Mouse (Mus musculus) cerebellum, adult 2 months (tissue): ENCODE data around the gene Meis2. TPM values are rescaled to one million over a fixed set of nuclear protein-coding genes. Genes with fewer than 3 reads are reported as not detected.

Experiments
- DNase-seq, 2 experiments: peaks; one replicate each; pipeline ENCODE4 v3.0.0; 2021
- H3K27ac ChIP-seq: fragments of 200-500 bp; 2 replicates; pipeline ENCODE4 v1.5.1; 2012; ENCODE audit warnings: low read length, control low read depth, inconsistent platforms; ENCODE audit not compliant: insufficient read depth
- H3K27me3 ChIP-seq: fragments of 200-500 bp; 2 replicates; pipeline ENCODE4 v1.6.1; 2012; ENCODE audit warnings: inconsistent platforms, mild to moderate bottlenecking, low read length, moderate library complexity; ENCODE audit not compliant: control insufficient read depth, insufficient read depth
- H3K4me1 ChIP-seq: fragments of 200-500 bp; 2 replicates; pipeline ENCODE4 v1.6.1; 2011; ENCODE audit warnings: low read length; ENCODE audit not compliant: control insufficient read depth, insufficient read depth
- H3K4me3 ChIP-seq: fragments of 200-500 bp; replicated peaks from 2 replicates; pipeline ENCODE3; 2011; ENCODE audit warnings: mild to moderate bottlenecking, low read depth, low read length, control low read depth; ENCODE audit not compliant: insufficient read depth
- CTCF ChIP-seq: fragments of 200-500 bp; IDR thresholded peaks from 2 replicates; pipeline ENCODE4 v1.5.1; 2011; ENCODE audit warnings: low read depth, mild to moderate bottlenecking, control low read depth, low read length, moderate library complexity, borderline replicate concordance; ENCODE audit not compliant: insufficient read depth
- POLR2A ChIP-seq: fragments of 200-500 bp; IDR thresholded peaks from 2 replicates; pipeline ENCODE4 v1.6.1; 2011; ENCODE audit warnings: low read length, control low read depth, borderline replicate concordance; ENCODE audit not compliant: insufficient read depth
- WGBS: fragments of 180-500 bp; shearing (Covaris S2); methylation state at CpG from one replicate; pipeline ENCODE4 v1.1.7; 2018; 5-methylcytosine and 5-hydroxymethylcytosine counted together
- polyA plus RNA-seq: library from polyadenylated mRNA; depleted of rRNA; stranded (reverse); fragments of >200 nt; gene quantifications from 2 replicates; pipeline ENCODE4 v1.2.3, GENCODE M21; 2012

The Meis2 gene
- polyA plus RNA-seq, 1 experiment, result 58.7 TPM

GRCm38 (mm10) chr2:116066057-116066941 is 660 bp upstream of the Meis2 start:
- H3K4me1 ChIP-seq, result 0 out of 2 replicates have a peak, but pooled peaks cover 2% of the 10 kb centered on the region
- DNase-seq, result peak in 1 of 2 experiments; percentile 32
- H3K27ac ChIP-seq, result no peak overlapping the region
- WGBS, result under 1% methylated on average over 36 of the region's 36 CpGs
- peak overlapping the region; percentile 10 for H3K4me3 ChIP-seq
- peaks cover 18% of the 10 kb centered on the region; the same call in 1 of the 2 replicates for H3K27me3 ChIP-seq
- no peak for TF ChIP-seq CTCF
- no peak for TF ChIP-seq POLR2A

GRCm38 (mm10) chr2:116065057-116065456 is 582 bp downstream of the Meis2 start:
- H3K4me3 ChIP-seq, result no peak overlapping the region
- H3K27me3 ChIP-seq, result peaks cover 20% of the 10 kb centered on the region; the same call in 1 of the 2 replicates
- 0 out of 2 replicates have a peak, but pooled peaks cover 2% of the 10 kb centered on the region for H3K4me1 ChIP-seq
- DNase-seq, result no peak
- H3K27ac ChIP-seq, result no peak overlapping the region
- 2% methylated on average over 10 of the region's 10 CpGs for WGBS
- TF ChIP-seq POLR2A (no peak), CTCF (no peak)

DNA sequence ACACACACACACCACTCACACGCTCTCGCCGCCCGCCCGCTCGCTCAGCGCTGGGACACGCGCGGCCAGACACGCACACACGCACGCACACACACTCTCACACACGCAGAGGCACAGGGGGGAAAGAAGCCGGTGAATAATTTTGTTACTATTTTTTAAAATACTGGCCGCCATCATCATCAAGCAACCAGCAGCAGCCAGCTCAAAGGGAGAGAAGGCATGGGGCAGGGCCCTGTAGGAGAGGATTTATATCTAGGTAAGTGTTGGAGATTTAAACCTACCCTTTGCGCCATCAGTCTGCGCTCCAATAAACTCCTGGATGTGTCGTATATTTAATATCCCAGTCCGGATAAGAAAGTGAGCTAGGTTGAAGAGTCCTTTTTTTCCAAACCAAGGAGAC is 1.1 kb downstream of the Meis2 start:
- TF ChIP-seq POLR2A (no peak), CTCF (no peak)
- WGBS, result 3% methylated on average over 19 of the region's 20 CpGs

DNA sequence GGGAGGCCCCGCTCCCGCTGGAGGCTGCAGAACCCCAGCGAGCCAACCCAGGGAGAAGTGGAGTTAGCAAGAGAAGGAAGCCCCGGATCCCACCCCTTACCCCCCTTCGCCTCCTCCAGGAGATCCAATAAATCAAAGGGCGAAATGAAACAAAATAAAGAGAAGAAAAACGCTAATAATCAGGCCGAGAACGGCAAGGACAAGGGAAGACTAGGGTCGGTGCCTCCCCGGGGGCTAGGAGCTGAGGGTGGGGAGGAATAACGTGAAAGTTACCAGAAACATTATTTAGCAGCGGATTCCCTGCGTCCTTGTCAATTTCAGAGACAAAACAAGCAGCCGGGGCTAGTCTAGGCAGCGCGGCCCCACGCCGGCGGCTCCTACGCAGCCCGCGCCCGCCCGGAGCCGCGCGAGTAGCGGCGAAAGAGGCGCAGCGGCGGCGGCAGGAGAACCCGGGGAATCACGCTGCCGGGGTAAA is 1.8 kb downstream of the Meis2 start:
- no peak overlapping the region for H3K27ac ChIP-seq
- TF ChIP-seq CTCF (no peak), POLR2A (no peak)
- peak in 1 of 2 experiments; percentile 31 for DNase-seq
- WGBS, result 1% methylated on average over 37 of the region's 37 CpGs
- 0 out of 2 replicates have a peak, but pooled peaks cover 2% of the 10 kb centered on the region for H3K4me1 ChIP-seq
- peak overlapping the region; percentile 38 for H3K4me3 ChIP-seq
- peaks cover 20% of the 10 kb centered on the region; the same call in 1 of the 2 replicates for H3K27me3 ChIP-seq

More for the DNA sequence above, 1.1 kb downstream of the Meis2 start:
- peaks cover 20% of the 10 kb centered on the region; the same call in 1 of the 2 replicates for H3K27me3 ChIP-seq
- DNase-seq, result peak in 1 of 2 experiments; percentile 26
- H3K4me3 ChIP-seq, result no peak overlapping the region
- no peak overlapping the region for H3K27ac ChIP-seq
- H3K4me1 ChIP-seq, result 0 out of 2 replicates have a peak, but pooled peaks cover 2% of the 10 kb centered on the region

DNA sequence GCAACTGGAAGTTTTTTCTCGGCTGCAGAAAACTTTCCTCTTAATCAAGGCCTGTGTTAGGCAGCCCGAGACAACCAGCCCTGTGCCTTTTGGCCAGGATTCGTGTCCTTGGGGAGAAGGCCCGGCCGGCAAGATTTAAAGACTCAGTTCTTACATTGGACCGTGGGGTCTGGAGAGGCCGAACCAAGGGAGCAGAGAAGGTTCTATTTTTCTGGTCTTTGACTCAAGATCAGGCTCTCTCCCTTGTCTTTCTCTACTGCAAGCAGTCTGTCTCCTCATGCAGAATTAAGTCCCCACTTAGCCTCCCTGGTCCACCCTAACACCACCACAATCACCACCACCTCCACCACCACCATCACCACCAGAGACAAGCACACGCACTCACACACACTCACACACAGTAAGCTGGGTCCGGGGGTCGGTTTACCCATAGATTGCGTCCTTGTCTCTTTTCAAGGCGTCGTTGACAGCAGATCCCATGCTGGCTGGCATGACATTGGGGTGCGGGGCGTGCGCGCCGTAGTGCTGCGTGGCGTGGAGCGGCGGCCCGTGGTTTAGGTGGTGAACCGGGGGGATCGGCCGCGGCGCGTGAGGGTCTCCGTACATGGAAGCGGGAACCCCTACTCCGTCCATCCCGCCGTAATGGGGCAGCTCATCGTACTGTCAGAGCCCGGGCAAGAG is 2.7 kb downstream of the Meis2 start:
- no peak for DNase-seq
- Histone ChIP-seq H3K4me1 (0 out of 2 replicates have a peak, but pooled peaks cover 2% of the 10 kb centered on the region), H3K27me3 (peaks cover 17% of the 10 kb centered on the region; the same call in 1 of the 2 replicates), H3K4me3 (no peak overlapping the region), H3K27ac (no peak overlapping the region)
- TF ChIP-seq CTCF (no peak), POLR2A (no peak)
- 2% methylated on average over 36 of the region's 36 CpGs for WGBS

DNA sequence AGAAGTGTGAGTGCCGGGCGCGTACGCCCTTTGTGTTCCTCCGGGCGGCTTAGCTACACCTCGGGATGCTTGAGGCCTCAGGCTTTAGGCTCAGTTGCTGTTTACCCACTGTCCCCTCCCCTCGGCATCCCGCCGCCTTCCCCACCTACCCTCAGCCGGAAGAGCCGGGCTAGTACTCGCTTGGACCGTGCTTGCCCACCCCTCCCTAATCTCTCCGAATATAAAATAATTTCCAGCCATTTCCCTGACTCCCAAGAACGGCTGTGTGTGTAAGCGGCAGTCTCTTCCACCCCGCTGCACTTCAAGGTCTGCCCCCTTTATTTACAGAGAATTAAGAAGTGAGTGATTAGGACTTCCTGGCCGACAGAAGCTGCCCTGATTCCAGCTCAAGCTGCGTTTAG is 3.4 kb downstream of the Meis2 start:
- H3K27ac ChIP-seq, result no peak overlapping the region
- H3K4me1 ChIP-seq, result 0 out of 2 replicates have a peak, but pooled peaks cover 2% of the 10 kb centered on the region
- DNase-seq, result no peak
- no peak overlapping the region for H3K4me3 ChIP-seq
- H3K27me3 ChIP-seq, result peaks cover 16% of the 10 kb centered on the region; the same call in 1 of the 2 replicates
- TF ChIP-seq CTCF (no peak), POLR2A (no peak)
- 4% methylated on average over 20 of the region's 20 CpGs for WGBS

DNA sequence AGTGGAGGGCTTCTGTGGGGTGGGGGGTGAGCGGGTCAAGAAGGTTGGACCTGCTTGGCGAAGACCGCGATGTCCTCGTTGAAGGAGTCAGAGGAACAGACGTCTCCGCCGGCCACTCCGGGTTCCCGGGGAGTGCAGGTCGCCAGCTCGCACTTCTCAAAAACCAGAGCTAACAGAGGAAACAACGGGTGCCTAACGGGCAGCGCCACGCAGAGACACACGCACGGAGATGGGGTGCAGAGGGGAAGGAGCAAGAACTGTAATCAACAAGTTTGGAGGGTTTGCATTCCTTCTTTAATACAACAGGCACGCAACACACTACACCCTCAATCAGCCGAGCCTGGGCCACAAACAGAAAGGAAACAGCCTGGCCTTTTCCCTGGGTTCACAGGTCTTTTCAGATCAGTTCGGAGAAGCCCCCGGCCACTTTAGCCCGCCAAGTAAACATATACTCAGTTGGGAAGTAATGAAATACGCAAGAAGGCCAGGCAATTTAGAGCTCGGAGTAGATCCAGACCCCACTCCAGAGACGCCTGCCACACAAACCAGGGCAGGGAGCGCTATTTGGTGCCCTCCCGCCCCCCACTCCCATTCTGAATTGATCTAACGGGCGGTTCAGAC is 4.1 kb downstream of the Meis2 start:
- no peak for DNase-seq
- Histone ChIP-seq H3K27ac (no peak overlapping the region), H3K27me3 (peaks cover 14% of the 10 kb centered on the region; the same call in 1 of the 2 replicates)

More for the DNA sequence above, 4.1 kb downstream of the Meis2 start:
- 5% methylated on average over 30 of the region's 30 CpGs for WGBS
- TF ChIP-seq POLR2A (no peak), CTCF (no peak)
- Histone ChIP-seq H3K4me3 (no peak overlapping the region), H3K4me1 (0 out of 2 replicates have a peak, but pooled peaks cover 2% of the 10 kb centered on the region)
